Mouse (Mus musculus): ENCODE data around the gene Vmn1r16. TPM values are rescaled to one million over a fixed set of nuclear protein-coding genes. Genes with fewer than 3 reads are reported as not detected.

Vmn1r16 gene
- not detected in 2 replicates for polyA plus RNA-seq (2012; rRNA removed)

DNA sequence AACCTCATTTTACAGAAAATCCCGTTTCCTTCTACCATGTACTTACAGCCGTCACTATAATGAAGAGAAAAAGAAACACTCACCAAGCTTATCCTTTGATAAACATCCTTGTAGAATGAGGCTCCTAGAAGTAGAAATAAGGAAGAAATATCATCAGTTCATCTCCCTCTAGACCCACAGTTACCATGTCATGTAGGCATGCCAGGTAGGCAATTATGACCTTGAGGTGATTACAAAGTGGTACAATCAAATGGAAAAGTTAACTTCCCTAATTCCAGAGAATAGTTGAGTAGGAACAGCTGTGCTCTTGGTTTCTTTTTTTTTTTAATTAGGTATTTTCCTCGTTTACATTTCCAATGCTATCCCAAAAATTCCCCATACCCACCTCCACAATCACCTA, at the start of gene Vmn1r16:
Vmn1r16 (minus strand) TSS at position 101 of the 400 bp plus-strand sequence.

DNA sequence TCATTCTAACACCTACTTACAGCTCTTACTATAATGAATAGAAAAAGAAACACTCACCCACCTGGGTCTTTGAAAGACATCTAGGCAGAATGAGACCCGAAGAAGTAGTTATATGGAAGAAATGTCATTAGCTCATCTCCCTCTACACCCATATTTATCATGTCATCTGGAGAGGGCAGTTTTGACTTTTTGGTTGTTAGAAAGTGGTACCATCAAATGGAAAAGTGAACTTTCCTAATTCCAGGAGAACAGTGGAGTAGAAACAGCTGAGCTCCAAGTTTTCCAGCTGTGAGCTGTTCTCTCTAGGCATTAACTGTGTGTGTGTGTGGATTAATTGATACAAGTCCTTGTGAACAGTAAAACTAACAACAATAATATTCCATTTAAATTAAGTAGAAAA, 34.3 kb upstream of the Vmn1r16 start, which contains the start of gene Vmn1r17:
Vmn1r17 (minus strand) TSS at position 101 of the 400 bp plus-strand sequence.

Other genes with a start within 250 kb of the Vmn1r16 start
- not detected in 2 replicates for gene Vmn1r10, start 220.0 kb downstream of the Vmn1r16 start, polyA plus RNA-seq (2012; rRNA removed)
- gene Vmn1r11, start 196.0 kb downstream of the Vmn1r16 start, polyA plus RNA-seq (2012; rRNA removed): not detected in 2 replicates
- gene Vmn1r12, start 172.6 kb downstream of the Vmn1r16 start, polyA plus RNA-seq (2012; rRNA removed): not detected in 2 replicates
- 0.01 TPM in 1 of 2 replicates, not detected in the other for gene Vmn1r13, start 126.2 kb downstream of the Vmn1r16 start, polyA plus RNA-seq (2012; rRNA removed)
- gene Vmn1r14, start 97.8 kb downstream of the Vmn1r16 start, polyA plus RNA-seq (2012; rRNA removed): not detected in 2 replicates
- not detected in 2 replicates for gene Vmn1r15, start 71.5 kb downstream of the Vmn1r16 start, polyA plus RNA-seq (2012; rRNA removed)
- gene Vmn1r17, start 34.2 kb upstream of the Vmn1r16 start, polyA plus RNA-seq (2012; rRNA removed): not detected in 2 replicates
- gene Vmn1r18, start 66.3 kb upstream of the Vmn1r16 start, polyA plus RNA-seq (2012; rRNA removed): not detected in 2 replicates
- gene Vmn1r19, start 74.3 kb upstream of the Vmn1r16 start, polyA plus RNA-seq (2012; rRNA removed): not detected in 2 replicates
- not detected in 2 replicates for gene Vmn1r20, start 99.4 kb upstream of the Vmn1r16 start, polyA plus RNA-seq (2012; rRNA removed)
- gene Ppm1k, start 206.0 kb upstream of the Vmn1r16 start, polyA plus RNA-seq (2012; rRNA removed): 4.7 and 6.2 TPM in 2 replicates